Mouse (Mus musculus): ENCODE measurements around the gene Tll2. TPM values are rescaled to one million over a fixed set of nuclear protein-coding genes. Genes with fewer than 3 reads are reported as not detected.

Gene Tll2
- polyA plus RNA-seq, 1 experiment from 2014 or later = not detected

GRCm38 (mm10) chr19:41047437-41048186 is 159.0 kb downstream of the Tll2 start:
- H3K4me3 ChIP-seq (replicated peaks; ENCODE audit: low read depth, low read length) = no peak overlapping the region
- no peak for TF ChIP-seq CTCF (IDR thresholded peaks at IDR 0.05; ENCODE audit: low read depth)
- H3K9ac ChIP-seq (ENCODE audit: low read depth, low read length) = no peak overlapping the region
- H3K4me1 ChIP-seq (replicated peaks; ENCODE audit: insufficient read depth, low read length) = no peaks in the 10 kb centered on the region
- no peaks in the 10 kb centered on the region for H3K27me3 ChIP-seq (ENCODE audit: insufficient read depth, low read length)
- ATAC-seq (replicated peaks; ENCODE audit: low FRiP score, low read depth) (no peak), DNase-seq (ENCODE audit: low spot score) (no peak)
- H3K36me3 ChIP-seq (ENCODE audit: insufficient read depth, low read length) = no peaks in the 10 kb centered on the region
- no peak overlapping the region for H3K4me2 ChIP-seq (ENCODE audit: low read length)
- 77% methylated on average over 9 of the region's 9 CpGs for WGBS
- no peaks in the 10 kb centered on the region for H3K9me3 ChIP-seq (replicated peaks; ENCODE audit: low read length)
- no peak overlapping the region for H3K27ac ChIP-seq

GRCm38 (mm10) chr19:41045091-41045770 is 161.4 kb downstream of the Tll2 start:
- Histone ChIP-seq H3K9me3 (replicated peaks; ENCODE audit: low read length) (no peaks in the 10 kb centered on the region), H3K27me3 (ENCODE audit: insufficient read depth, low read length) (no peaks in the 10 kb centered on the region), H3K4me2 (ENCODE audit: low read length) (no peak overlapping the region), H3K9ac (ENCODE audit: low read depth, low read length) (no peak overlapping the region), H3K27ac (no peak overlapping the region), H3K4me3 (replicated peaks; ENCODE audit: low read depth, low read length) (no peak overlapping the region), H3K4me1 (replicated peaks; ENCODE audit: insufficient read depth, low read length) (no peaks in the 10 kb centered on the region), H3K36me3 (ENCODE audit: insufficient read depth, low read length) (no peaks in the 10 kb centered on the region)
- WGBS = 41% methylated on average over 10 of the region's 10 CpGs
- no peak for TF ChIP-seq CTCF (IDR thresholded peaks at IDR 0.05; ENCODE audit: low read depth)
- DNase-seq (ENCODE audit: low spot score) (peak; percentile 12), ATAC-seq (replicated peaks; ENCODE audit: low FRiP score, low read depth) (no peak)

GRCm38 (mm10) chr19:41039110-41039509 is 167.5 kb downstream of the Tll2 start:
- Histone ChIP-seq H3K27ac (no peak overlapping the region), H3K9ac (ENCODE audit: low read depth, low read length) (no peak overlapping the region), H3K4me3 (replicated peaks; ENCODE audit: low read depth, low read length) (no peak overlapping the region), H3K9me3 (replicated peaks; ENCODE audit: low read length) (no peaks in the 10 kb centered on the region), H3K4me1 (replicated peaks; ENCODE audit: insufficient read depth, low read length) (no peaks in the 10 kb centered on the region), H3K27me3 (ENCODE audit: insufficient read depth, low read length) (no peaks in the 10 kb centered on the region), H3K4me2 (ENCODE audit: low read length) (no peak overlapping the region), H3K36me3 (ENCODE audit: insufficient read depth, low read length) (no peaks in the 10 kb centered on the region)
- ATAC-seq (replicated peaks; ENCODE audit: low FRiP score, low read depth) (no peak), DNase-seq (ENCODE audit: low spot score) (no peak)
- TF ChIP-seq CTCF (IDR thresholded peaks at IDR 0.05; ENCODE audit: low read depth) = no peak
- WGBS = 67% methylated on average over 7 of the region's 7 CpGs

- H3K4me1 ChIP-seq (replicated peaks; ENCODE audit: insufficient read depth, low read length) = no peaks in the 10 kb centered on the region
- H3K36me3 ChIP-seq (ENCODE audit: insufficient read depth, low read length) = no peaks in the 10 kb centered on the region
- H3K27me3 ChIP-seq (ENCODE audit: insufficient read depth, low read length) = no peaks in the 10 kb centered on the region
- no peak overlapping the region for H3K4me3 ChIP-seq (replicated peaks; ENCODE audit: low read depth, low read length)
- no peak overlapping the region for H3K27ac ChIP-seq
- no peak overlapping the region for H3K4me2 ChIP-seq (ENCODE audit: low read length)
- 63% methylated on average over 4 of the region's 4 CpGs for WGBS
- ATAC-seq (replicated peaks; ENCODE audit: low FRiP score, low read depth) (no peak), DNase-seq (ENCODE audit: low spot score) (no peak)
- no peak overlapping the region for H3K9ac ChIP-seq (ENCODE audit: low read depth, low read length)
- TF ChIP-seq CTCF (IDR thresholded peaks at IDR 0.05; ENCODE audit: low read depth) = no peak
- no peaks in the 10 kb centered on the region for H3K9me3 ChIP-seq (replicated peaks; ENCODE audit: low read length)
Measured at GRCm38 (mm10) chr19:41035809-41036551, 170.7 kb downstream of the Tll2 start.

Other genes with a start within 250 kb of the Tll2 start
- gene Blnk, start 212.3 kb downstream of the Tll2 start, polyA plus RNA-seq (2015; fragmentation: Nextera tagmentation; extraction: Ambion mirVana) = 29.7 and 29.9 TPM in 2 replicates
- gene Dntt, start 177.6 kb downstream of the Tll2 start, polyA plus RNA-seq (2015; fragmentation: Nextera tagmentation; extraction: Ambion mirVana) = 0.09 and 0.17 TPM in 2 replicates
- gene Opalin, start 129.7 kb downstream of the Tll2 start, polyA plus RNA-seq (2015; fragmentation: Nextera tagmentation; extraction: Ambion mirVana) = not detected in 2 replicates
- 135 and 138 TPM in 2 replicates for gene Tm9sf3, start 57.2 kb upstream of the Tll2 start, polyA plus RNA-seq (2015; fragmentation: Nextera tagmentation; extraction: Ambion mirVana)
- gene Pik3ap1, start 178.3 kb upstream of the Tll2 start, polyA plus RNA-seq (2015; fragmentation: Nextera tagmentation; extraction: Ambion mirVana) = 1.3 and 1.7 TPM in 2 replicates